Mouse (Mus musculus) heart, embryonic 14.5 days (tissue): Measurements from ENCODE around the gene Ndufa12. TPM values are rescaled to one million over a fixed set of nuclear protein-coding genes. Genes with fewer than 3 reads are reported as not detected.

ENCODE experiments used
- ATAC-seq: fragments of 200-750 bp; cut with Nextera tagmentation; 2 replicates; pipeline ENCODE4 v1.8.0; 2017; ENCODE audit warnings: low read depth, moderate TSS enrichment; ENCODE audit not compliant: insufficient number of reproducible peaks, insufficient read depth, low FRiP score
- H3K27ac ChIP-seq, 2 experiments: fragments of 200-500 bp in 1 of 2; fragments of 300-500 bp in 1 of 2; sonication (generic) in 1 of 2; replicated peaks in 1 of 2; 2 replicates each; pipeline ENCODE4 v1.5.1; 2012 to 2014; ENCODE audit warnings: low read depth in 2 of 2, low read length in 2 of 2, control low read depth in 1 of 2, mild to moderate bottlenecking in 1 of 2, mixed read lengths in 1 of 2; ENCODE audit not compliant: control insufficient read depth in 1 of 2, insufficient read depth in 1 of 2
- H3K27me3 ChIP-seq: fragments of 300-500 bp; sonication (generic); 2 replicates; pipeline ENCODE4 v1.6.1; 2014; ENCODE audit warnings: mild to moderate bottlenecking, low read length, control low read depth; ENCODE audit not compliant: control insufficient read depth, insufficient read depth
- H3K36me3 ChIP-seq: fragments of 300-500 bp; sonication (generic); 2 replicates; pipeline ENCODE4 v1.6.1; 2014; ENCODE audit warnings: mild to moderate bottlenecking, control low read depth, low read length, mixed read lengths; ENCODE audit not compliant: control insufficient read depth, insufficient read depth
- H3K4me1 ChIP-seq, 2 experiments: fragments of 200-500 bp in 1 of 2; fragments of 300-500 bp in 1 of 2; sonication (generic) in 1 of 2; 2 replicates each; pipeline ENCODE4 v1.6.1; 2012 to 2014; ENCODE audit warnings: low read length in 2 of 2, control low read depth in 1 of 2, mixed read lengths in 1 of 2; ENCODE audit not compliant: control insufficient read depth in 2 of 2, insufficient read depth in 2 of 2
- H3K4me2 ChIP-seq: fragments of 300-500 bp; sonication (generic); 2 replicates; pipeline ENCODE4 v1.6.1; 2014; ENCODE audit warnings: mild to moderate bottlenecking, low read length
- H3K4me3 ChIP-seq, 2 experiments: fragments of 200-500 bp in 1 of 2; fragments of 300-500 bp in 1 of 2; sonication (generic) in 1 of 2; 2 replicates each; pipeline ENCODE4 v1.5.1; 2012 to 2014; ENCODE audit warnings: low read length in 2 of 2, mild to moderate bottlenecking in 2 of 2, control low read depth in 1 of 2, low read depth in 1 of 2, moderate library complexity in 1 of 2; ENCODE audit not compliant: control insufficient read depth in 1 of 2, insufficient read depth in 1 of 2
- H3K9ac ChIP-seq: fragments of 300-500 bp; sonication (generic); 2 replicates; pipeline ENCODE4 v1.6.1; 2014; ENCODE audit warnings: mild to moderate bottlenecking, low read length
- H3K9me3 ChIP-seq: fragments of 300-500 bp; sonication (generic); 2 replicates; pipeline ENCODE4 v1.6.1; 2016; ENCODE audit warnings: low read length, control low read depth; ENCODE audit not compliant: control insufficient read depth
- WGBS: fragments of 180-500 bp; shearing (Covaris S2); extraction: QIAGEN DNeasy Blood & Tissue Kit; methylation state at CpG from one replicate; pipeline ENCODE4 v1.1.7; 2014; 5-methylcytosine and 5-hydroxymethylcytosine counted together
- polyA plus RNA-seq: library from polyadenylated mRNA; unstranded; fragments of >200 nt; fragmentation: Nextera tagmentation; extraction: Ambion mirVana; gene quantifications from 2 replicates; pipeline ENCODE4 v1.2.1, GENCODE M21; 2014

Ndufa12 gene
- polyA plus RNA-seq, result 719 and 744 TPM in 2 replicates

- Histone ChIP-seq H3K4me1 (peaks cover 3 to 6% of the 10 kb centered on the region in 2 experiments), H3K4me3 (peak within 1 kb of the TSS; percentile 90 to 93), H3K9me3 (no peaks in the 10 kb centered on the region), H3K4me2 (peak within 1 kb of the TSS; percentile 85), H3K9ac (peak within 1 kb of the TSS; percentile 90), H3K36me3 (peaks cover 61% of the 10 kb centered on the region), H3K27ac (peak within 1 kb of the TSS; percentile 87 to 88), H3K27me3 (no peaks in the 10 kb centered on the region)
- under 1% methylated on average over 46 of the region's 46 CpGs for WGBS
- peak; percentile 94 for ATAC-seq
Observed at GRCm38 (mm10) chr10:94198482-94199405, at the start of gene Ndufa12. TSS of gene Ndufa12 (plus strand) at chr10:94198720.

GRCm38 (mm10) chr10:94151488-94151887, 47.0 kb upstream of the Ndufa12 start:
- no peaks in the 10 kb centered on the region for H3K9me3 ChIP-seq
- 76% methylated on average over 4 of the region's 4 CpGs for WGBS
- no peak overlapping the region for H3K9ac ChIP-seq
- peaks cover 0 to 9% of the 10 kb centered on the region in 2 experiments; a peak in 3 of 4 replicates for H3K4me1 ChIP-seq
- H3K36me3 ChIP-seq, result no peaks in the 10 kb centered on the region
- no peak overlapping the region for H3K4me3 ChIP-seq
- no peak for ATAC-seq
- H3K27me3 ChIP-seq, result no peaks in the 10 kb centered on the region
- H3K4me2 ChIP-seq, result no peak overlapping the region
- no peak overlapping the region for H3K27ac ChIP-seq

GRCm38 (mm10) chr10:94153841-94154240, 44.7 kb upstream of the Ndufa12 start:
- no peak overlapping the region for H3K27ac ChIP-seq
- no peak for ATAC-seq
- no peaks in the 10 kb centered on the region for H3K9me3 ChIP-seq
- H3K27me3 ChIP-seq, result no peaks in the 10 kb centered on the region
- peaks cover 0 to 7% of the 10 kb centered on the region in 2 experiments; a peak in 1 of 4 replicates for H3K4me1 ChIP-seq
- no peak overlapping the region for H3K4me2 ChIP-seq
- no peak overlapping the region for H3K9ac ChIP-seq
- peaks cover 17% of the 10 kb centered on the region for H3K36me3 ChIP-seq
- no peak overlapping the region for H3K4me3 ChIP-seq

- Histone ChIP-seq H3K27ac (no peak overlapping the region), H3K9me3 (no peaks in the 10 kb centered on the region), H3K4me3 (no peak overlapping the region), H3K4me2 (no peak overlapping the region), H3K4me1 (no peaks in the 10 kb centered on the region), H3K27me3 (no peaks in the 10 kb centered on the region), H3K36me3 (peaks cover 46% of the 10 kb centered on the region), H3K9ac (no peak overlapping the region)
- no peak for ATAC-seq
- 84% methylated on average over 6 of the region's 6 CpGs for WGBS
Observed at GRCm38 (mm10) chr10:94158962-94159361, 39.6 kb upstream of the Ndufa12 start.

GRCm38 (mm10) chr10:94159406-94159805, 39.1 kb upstream of the Ndufa12 start:
- Histone ChIP-seq H3K36me3 (peaks cover 50% of the 10 kb centered on the region), H3K4me1 (no peaks in the 10 kb centered on the region), H3K4me3 (no peak overlapping the region), H3K9ac (no peak overlapping the region), H3K27ac (no peak overlapping the region), H3K4me2 (no peak overlapping the region), H3K9me3 (no peaks in the 10 kb centered on the region), H3K27me3 (no peaks in the 10 kb centered on the region)
- WGBS, result 88% methylated on average over 4 of the region's 4 CpGs
- no peak for ATAC-seq

GRCm38 (mm10) chr10:94161051-94161765, 37.3 kb upstream of the Ndufa12 start:
- H3K4me1 ChIP-seq, result no peaks in the 10 kb centered on the region
- H3K4me3 ChIP-seq, result no peak overlapping the region
- no peak overlapping the region for H3K27ac ChIP-seq
- no peak overlapping the region for H3K4me2 ChIP-seq
- no peaks in the 10 kb centered on the region for H3K27me3 ChIP-seq
- H3K36me3 ChIP-seq, result peaks cover 65% of the 10 kb centered on the region
- ATAC-seq, result no peak
- WGBS, result 70% methylated on average over 5 of the region's 5 CpGs
- H3K9me3 ChIP-seq, result no peaks in the 10 kb centered on the region
- no peak overlapping the region for H3K9ac ChIP-seq

- Histone ChIP-seq H3K9ac (no peak overlapping the region), H3K27me3 (no peaks in the 10 kb centered on the region), H3K4me1 (no peaks in the 10 kb centered on the region), H3K27ac (no peak overlapping the region), H3K4me3 (no peak overlapping the region), H3K4me2 (no peak overlapping the region), H3K9me3 (no peaks in the 10 kb centered on the region), H3K36me3 (peaks cover 71% of the 10 kb centered on the region)
- 92% methylated on average over 7 of the region's 7 CpGs for WGBS
- ATAC-seq, result no peak
Observed at GRCm38 (mm10) chr10:94162031-94162430, 36.5 kb upstream of the Ndufa12 start.
